Mouse (Mus musculus): ENCODE results near the gene Kcna3.

DNA sequence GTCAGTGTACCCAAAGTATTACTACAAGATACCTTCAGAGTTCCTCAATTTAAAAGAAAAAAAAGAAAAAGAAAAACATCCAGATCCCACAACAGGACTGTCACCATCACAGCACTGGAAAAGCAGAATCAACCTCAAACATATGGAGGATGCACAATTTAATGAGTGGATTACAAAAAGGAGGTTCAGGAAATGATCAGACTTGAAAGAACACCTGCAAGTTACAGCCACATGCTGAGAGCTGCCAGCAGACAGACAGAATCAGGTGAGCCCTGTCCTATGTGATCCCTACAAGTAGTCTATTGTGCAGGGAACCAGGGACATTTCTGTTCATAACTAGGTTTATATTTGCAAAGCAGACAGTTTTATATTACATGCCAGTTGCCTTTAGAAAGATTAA, 3.3 kb downstream of the Kcna3 start:
- TF ChIP-seq CTCF (IDR thresholded peaks at IDR 0.05; ENCODE audit: extremely low read depth, insufficient read length, insufficient replicate concordance, low read depth, low read length) (no peak), POLR2A (IDR thresholded peaks at IDR 0.05; ENCODE audit: low read depth, low read length) (no peak)
